Mouse (Mus musculus): ENCODE data around the gene Samhd1.
A peak's percentile ranks its signal among the peaks of the same experiment; 100 is the strongest.

Gene Samhd1

GRCm38 (mm10) chr2:157048395-157049181 is 86.5 kb downstream of the Samhd1 start:
- peak; percentile 90 for DNase-seq
